In genomic region chr3:148385712-148386111, GRCm38 (mm10) we compare ENCODE assay signal across 11 mouse cellular contexts.
DNase-seq lines count a peak whose midpoint lies in the region; TF ChIP-seq lines count a peak whose summit lies in the region.
"Had no signal": no experiment of that assay in that cellular context is flagged by ENCODE, and none has a peak within 500 bp of the region (broad histone marks: within the 10 kb centered on the region; RNA-seq: fewer than 3 reads in every experiment).

No protein-coding gene starts in this region.

- TF ChIP-seq POLR2A in cortical plate, adult 2 months (IDR thresholded peaks at IDR 0.05; ENCODE audit: extremely low read depth, insufficient read depth, low read length) = no peak

- TF ChIP-seq CTCF in layer of hippocampus, adult 2 months (conservative IDR thresholded peaks at IDR 0.05) = peak; percentile 49
- 0 out of 2 replicates have a peak, but pooled peaks have one; percentile 3 for TF ChIP-seq CTCF in cortical plate, adult 2 months (IDR thresholded peaks at IDR 0.05; ENCODE audit: extremely low read depth, insufficient read depth, low read length)

- DNase-seq in layer of hippocampus, adult 2 months (ENCODE audit: low spot score in 2 of 2) = no peak
- no peak for DNase-seq in layer of hippocampus, postnatal 14 days (ENCODE audit: low spot score in 2 of 2)
- peak; percentile 6 for DNase-seq in 416B (ENCODE audit: low read depth)
- peak; percentile 15 for DNase-seq in B cell, adult 2 months
- no peak for DNase-seq in layer of hippocampus, postnatal 10 days (ENCODE audit: low spot score in 2 of 2)
- DNase-seq in urinary bladder, postnatal 4 days (ENCODE audit: low spot score in 2 of 2) = no peak

- H3K27ac ChIP-seq in layer of hippocampus, adult 2 months = no peak overlapping the region
- H3K27ac ChIP-seq in cortical plate, adult 2 months (ENCODE audit: insufficient read depth, low read length) = no peak overlapping the region
- H3K27ac ChIP-seq: heart, embryonic 13.5 days; hindbrain, embryonic 14.5 days; macrophage had no signal

- no peaks in the 10 kb centered on the region for H3K4me1 ChIP-seq in cortical plate, adult 2 months (ENCODE audit: control insufficient read depth, insufficient read depth, low read length)
- H3K4me1 ChIP-seq: heart, embryonic 13.5 days had no signal

- no peak overlapping the region for H3K4me3 ChIP-seq in layer of hippocampus, adult 2 months
- H3K4me3 ChIP-seq in cortical plate, adult 2 months (ENCODE audit: insufficient read depth, low read length) = no peak overlapping the region
- H3K4me3 ChIP-seq: heart, embryonic 13.5 days; myocyte had no signal

Comparison
In these comparisons a context has a peak if more than half of its experiments do, and no peak if none do; other contexts are left out.
1. DNase-seq: peak in 416B (single experiment) and B cell, adult 2 months (2 of 2); none in layer of hippocampus, adult 2 months (0 of 2), layer of hippocampus, postnatal 14 days (0 of 2), layer of hippocampus, postnatal 10 days (0 of 2) and urinary bladder, postnatal 4 days (0 of 2).